Mouse (Mus musculus): ENCODE results near the gene Smarcb1.

GRCm38 (mm10) chr10:75944066-75944772 lies 22.8 kb upstream of the Smarcb1 start:
- TF ChIP-seq CTCF (IDR thresholded peaks at IDR 0.05; ENCODE audit: extremely low read depth, insufficient read depth, insufficient read length, insufficient replicate concordance) (no peak), POLR2A (IDR thresholded peaks at IDR 0.05; ENCODE audit: low read depth, low read length) (no peak)
